Mouse (Mus musculus): ENCODE results near the gene Foxp1. TPM values are rescaled to one million over a fixed set of nuclear protein-coding genes. Genes with fewer than 3 reads are reported as not detected.
A peak's percentile ranks its signal among the peaks of the same experiment; 100 is the strongest.

Foxp1 gene
- polyA plus RNA-seq, 1 experiment, result 17.7 TPM

GRCm38 (mm10) chr6:99063982-99064484, 458.5 kb downstream of the Foxp1 start:
- H3K4me2 ChIP-seq (ENCODE audit: low read depth), result peak overlapping the region; percentile 8
- no peaks in the 10 kb centered on the region for H3K27me3 ChIP-seq (ENCODE audit: control insufficient read depth, insufficient read depth, insufficient read length)
- H3ac ChIP-seq (ENCODE audit: control insufficient read depth, insufficient read length), result no peak overlapping the region
- H3K36me3 ChIP-seq (ENCODE audit: control insufficient read depth, insufficient read depth), result no peaks in the 10 kb centered on the region
- TF ChIP-seq CEBPB (IDR thresholded peaks at IDR 0.05; ENCODE audit: insufficient read depth, poor library complexity, severe bottlenecking), result peak; percentile 36; the same call in 1 of the 2 replicates
- no peak for TF ChIP-seq POLR2AphosphoS2 (IDR thresholded peaks at IDR 0.05; ENCODE audit: insufficient read length, low read depth)
- no peaks in the 10 kb centered on the region for H3K79me2 ChIP-seq (ENCODE audit: control insufficient read depth, insufficient read depth)
- H3K4me3 ChIP-seq, result no peak overlapping the region

GRCm38 (mm10) chr6:99062931-99063330, 459.6 kb downstream of the Foxp1 start:
- Histone ChIP-seq H3K36me3 (ENCODE audit: control insufficient read depth, insufficient read depth) (no peaks in the 10 kb centered on the region), H3K4me2 (ENCODE audit: low read depth) (no peak overlapping the region), H3ac (ENCODE audit: control insufficient read depth, insufficient read length) (no peak overlapping the region), H3K4me3 (no peak overlapping the region), H3K79me2 (ENCODE audit: control insufficient read depth, insufficient read depth) (no peaks in the 10 kb centered on the region), H3K27me3 (ENCODE audit: control insufficient read depth, insufficient read depth, insufficient read length) (no peaks in the 10 kb centered on the region)
- TF ChIP-seq E2F4 (IDR thresholded peaks at IDR 0.05; ENCODE audit: insufficient read depth), result no peak
- no peak for TF ChIP-seq MYOG (IDR thresholded peaks at IDR 0.05; ENCODE audit: control insufficient read depth in 1 of 3, insufficient read depth in 1 of 3, insufficient read length in 2 of 3, low read depth in 2 of 3)
- TF ChIP-seq TCF12 (IDR thresholded peaks at IDR 0.05; ENCODE audit: insufficient read depth, poor library complexity, severe bottlenecking), result no peak
- no peak for TF ChIP-seq POLR2AphosphoS2 (IDR thresholded peaks at IDR 0.05; ENCODE audit: insufficient read length, low read depth)
- no peak for TF ChIP-seq POLR2A (IDR thresholded peaks at IDR 0.05; ENCODE audit: insufficient read length, low read depth)
- no peak for TF ChIP-seq REST (IDR thresholded peaks at IDR 0.05; ENCODE audit: insufficient read depth, insufficient read length)
- no peak for TF ChIP-seq USF1 (IDR thresholded peaks at IDR 0.05; ENCODE audit: low read depth)
- TF ChIP-seq MYOD1 (IDR thresholded peaks at IDR 0.05; ENCODE audit: control insufficient read depth in 1 of 3, insufficient read length in 2 of 3, low read depth in 2 of 3), result no peak
- TF ChIP-seq TCF3 (IDR thresholded peaks at IDR 0.05; ENCODE audit: insufficient read length, low read depth), result no peak
- no peak for TF ChIP-seq MAX (IDR thresholded peaks at IDR 0.05; ENCODE audit: low read depth)

- Histone ChIP-seq H3K79me2 (ENCODE audit: control insufficient read depth, insufficient read depth) (no peaks in the 10 kb centered on the region), H3K4me2 (ENCODE audit: low read depth) (no peak overlapping the region), H3K4me3 (no peak overlapping the region), H3K27me3 (ENCODE audit: control insufficient read depth, insufficient read depth, insufficient read length) (no peaks in the 10 kb centered on the region), H3ac (ENCODE audit: control insufficient read depth, insufficient read length) (no peak overlapping the region), H3K36me3 (ENCODE audit: control insufficient read depth, insufficient read depth) (no peaks in the 10 kb centered on the region)
- TF ChIP-seq MYOG (IDR thresholded peaks at IDR 0.05; ENCODE audit: control insufficient read depth in 1 of 3, insufficient read depth in 1 of 3, insufficient read length in 2 of 3, low read depth in 2 of 3), result no peak
- TF ChIP-seq MYOD1 (IDR thresholded peaks at IDR 0.05; ENCODE audit: control insufficient read depth in 1 of 3, insufficient read length in 2 of 3, low read depth in 2 of 3), result no peak
- no peak for TF ChIP-seq MAX (IDR thresholded peaks at IDR 0.05; ENCODE audit: low read depth)
- no peak for TF ChIP-seq TCF12 (IDR thresholded peaks at IDR 0.05; ENCODE audit: insufficient read depth, poor library complexity, severe bottlenecking)
- TF ChIP-seq SRF (IDR thresholded peaks at IDR 0.05; ENCODE audit: control insufficient read depth, insufficient read length, low read depth), result no peak
- no peak for TF ChIP-seq REST (IDR thresholded peaks at IDR 0.05; ENCODE audit: insufficient read depth, insufficient read length)
- no peak for TF ChIP-seq USF1 (IDR thresholded peaks at IDR 0.05; ENCODE audit: low read depth)
- TF ChIP-seq POLR2AphosphoS2 (IDR thresholded peaks at IDR 0.05; ENCODE audit: insufficient read length, low read depth), result no peak
- TF ChIP-seq POLR2A (IDR thresholded peaks at IDR 0.05; ENCODE audit: insufficient read length, low read depth), result no peak
- no peak for TF ChIP-seq CEBPB (IDR thresholded peaks at IDR 0.05; ENCODE audit: insufficient read depth, poor library complexity, severe bottlenecking)
- TF ChIP-seq TCF3 (IDR thresholded peaks at IDR 0.05; ENCODE audit: insufficient read length, low read depth), result no peak
- TF ChIP-seq E2F4 (IDR thresholded peaks at IDR 0.05; ENCODE audit: insufficient read depth), result no peak
Observed at GRCm38 (mm10) chr6:99058688-99059087, 463.8 kb downstream of the Foxp1 start.

- H3K27me3 ChIP-seq (ENCODE audit: control insufficient read depth, insufficient read depth, insufficient read length), result no peaks in the 10 kb centered on the region
- TF ChIP-seq SRF (IDR thresholded peaks at IDR 0.05; ENCODE audit: control insufficient read depth, insufficient read length, low read depth), result no peak
- no peak for TF ChIP-seq POLR2AphosphoS2 (IDR thresholded peaks at IDR 0.05; ENCODE audit: insufficient read length, low read depth)
- no peak for TF ChIP-seq POLR2A (IDR thresholded peaks at IDR 0.05; ENCODE audit: insufficient read length, low read depth)
- no peak for TF ChIP-seq E2F4 (IDR thresholded peaks at IDR 0.05; ENCODE audit: insufficient read depth)
- TF ChIP-seq TCF12 (IDR thresholded peaks at IDR 0.05; ENCODE audit: insufficient read depth, poor library complexity, severe bottlenecking), result no peak
- TF ChIP-seq TCF3 (IDR thresholded peaks at IDR 0.05; ENCODE audit: insufficient read length, low read depth), result no peak
- H3K4me3 ChIP-seq, result no peak overlapping the region
- H3K79me2 ChIP-seq (ENCODE audit: control insufficient read depth, insufficient read depth), result no peaks in the 10 kb centered on the region
- no peak overlapping the region for H3K4me2 ChIP-seq (ENCODE audit: low read depth)
- H3ac ChIP-seq (ENCODE audit: control insufficient read depth, insufficient read length), result no peak overlapping the region
- no peaks in the 10 kb centered on the region for H3K36me3 ChIP-seq (ENCODE audit: control insufficient read depth, insufficient read depth)
Observed at GRCm38 (mm10) chr6:99057113-99057553, 465.4 kb downstream of the Foxp1 start.

GRCm38 (mm10) chr6:99056379-99056778, 466.1 kb downstream of the Foxp1 start:
- Histone ChIP-seq H3K27me3 (ENCODE audit: control insufficient read depth, insufficient read depth, insufficient read length) (no peaks in the 10 kb centered on the region), H3K4me3 (no peak overlapping the region), H3ac (ENCODE audit: control insufficient read depth, insufficient read length) (no peak overlapping the region), H3K4me2 (ENCODE audit: low read depth) (no peak overlapping the region), H3K79me2 (ENCODE audit: control insufficient read depth, insufficient read depth) (no peaks in the 10 kb centered on the region), H3K36me3 (ENCODE audit: control insufficient read depth, insufficient read depth) (no peaks in the 10 kb centered on the region)
- TF ChIP-seq REST (IDR thresholded peaks at IDR 0.05; ENCODE audit: insufficient read depth, insufficient read length), result no peak
- TF ChIP-seq USF1 (IDR thresholded peaks at IDR 0.05; ENCODE audit: low read depth), result no peak
- TF ChIP-seq E2F4 (IDR thresholded peaks at IDR 0.05; ENCODE audit: insufficient read depth), result no peak
- no peak for TF ChIP-seq MYOG (IDR thresholded peaks at IDR 0.05; ENCODE audit: control insufficient read depth in 1 of 3, insufficient read depth in 1 of 3, insufficient read length in 2 of 3, low read depth in 2 of 3)
- TF ChIP-seq POLR2AphosphoS2 (IDR thresholded peaks at IDR 0.05; ENCODE audit: insufficient read length, low read depth), result no peak
- TF ChIP-seq MYOD1 (IDR thresholded peaks at IDR 0.05; ENCODE audit: control insufficient read depth in 1 of 3, insufficient read length in 2 of 3, low read depth in 2 of 3), result no peak
- TF ChIP-seq TCF3 (IDR thresholded peaks at IDR 0.05; ENCODE audit: insufficient read length, low read depth), result no peak
- TF ChIP-seq TCF12 (IDR thresholded peaks at IDR 0.05; ENCODE audit: insufficient read depth, poor library complexity, severe bottlenecking), result no peak
